Mouse (Mus musculus): ENCODE measurements around the gene Mtif3.
"Not testable (repeated sequence)": the region's sequence is repeated elsewhere in the genome, so short reads cannot be mapped to it uniquely, and the experiment has no call there.

Gene Mtif3

DNA sequence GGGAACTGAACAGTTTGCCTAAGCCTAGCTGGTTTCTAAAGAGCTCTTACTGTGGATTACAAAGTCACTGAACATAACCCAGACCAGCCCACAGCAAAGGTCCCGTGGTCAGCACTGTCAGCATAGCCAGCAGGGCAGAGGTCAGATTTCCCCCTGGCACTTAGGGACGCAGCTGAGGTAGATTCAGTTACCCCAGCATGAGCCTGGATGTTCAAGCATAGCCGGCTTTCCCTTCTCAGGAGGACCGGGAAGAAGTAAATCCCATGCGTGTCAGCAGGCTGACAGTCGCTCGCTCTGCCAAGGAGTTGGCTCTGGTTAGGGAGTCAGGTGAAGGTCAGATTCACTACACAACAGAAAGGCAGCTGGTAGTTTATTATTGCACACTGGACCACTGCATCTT is 9.0 kb downstream of the Mtif3 start:
- DNase-seq (ENCODE audit: low spot score in 2 of 2): no peak

DNA sequence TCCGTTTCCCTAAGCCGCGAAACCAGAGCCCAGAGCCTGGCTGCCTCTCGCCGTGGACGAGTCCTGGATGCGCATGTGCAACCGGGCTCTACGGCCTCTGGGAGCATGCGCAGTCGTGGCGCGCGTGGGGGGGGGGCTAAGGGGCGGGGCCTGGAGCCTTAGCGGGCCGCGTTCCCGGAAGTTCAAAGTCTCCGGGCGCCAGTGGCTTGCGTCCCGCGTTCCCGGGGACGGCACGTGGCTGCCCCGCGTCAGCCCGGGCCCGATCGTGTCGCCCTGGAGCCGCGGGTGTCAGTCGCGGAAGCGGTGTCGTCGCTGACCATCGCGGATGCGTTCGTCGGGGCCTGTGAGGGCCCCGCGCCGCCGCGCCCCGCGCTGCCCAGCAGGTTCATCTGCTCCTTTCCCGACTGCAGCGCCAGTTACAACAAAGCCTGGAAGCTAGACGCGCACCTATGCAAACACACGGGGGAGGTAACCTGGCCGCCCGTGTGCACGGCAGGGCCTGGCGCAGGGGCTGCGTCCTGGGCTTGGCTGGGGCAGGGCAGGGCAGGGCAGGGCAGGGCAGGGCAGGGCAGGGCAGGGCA is 15.0 kb downstream of the Mtif3 start, which contains the start of gene Gtf3a:
TSS of gene Gtf3a (plus strand) at position 150 of the 581 bp plus-strand sequence.
- peak in 1 of 2 experiments; percentile 67 for DNase-seq (ENCODE audit: low spot score in 2 of 2)

DNA sequence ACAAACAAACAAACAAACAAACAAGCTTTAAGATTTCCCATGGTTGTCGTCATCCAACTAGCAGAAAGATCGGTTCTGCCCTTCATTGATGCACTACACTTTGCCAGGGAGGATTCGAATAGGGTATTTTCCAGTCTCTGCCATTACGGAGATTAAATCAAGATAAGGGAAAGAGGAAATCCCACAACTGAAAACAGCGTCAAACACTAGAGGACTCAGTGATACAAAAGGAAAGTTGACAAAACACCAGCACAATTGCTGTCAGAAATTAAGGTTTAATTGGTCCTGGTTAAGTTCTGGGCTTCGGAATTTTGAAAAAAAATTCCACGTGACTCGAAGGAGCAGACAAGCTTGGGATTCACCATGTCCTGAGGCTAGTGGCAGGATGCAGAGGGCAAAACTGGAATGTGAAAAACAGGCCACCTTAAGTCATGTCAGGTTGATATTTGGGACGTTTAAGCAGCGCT is 15.5 kb downstream of the Mtif3 start:
- no peak for DNase-seq (ENCODE audit: low spot score in 2 of 2)

DNA sequence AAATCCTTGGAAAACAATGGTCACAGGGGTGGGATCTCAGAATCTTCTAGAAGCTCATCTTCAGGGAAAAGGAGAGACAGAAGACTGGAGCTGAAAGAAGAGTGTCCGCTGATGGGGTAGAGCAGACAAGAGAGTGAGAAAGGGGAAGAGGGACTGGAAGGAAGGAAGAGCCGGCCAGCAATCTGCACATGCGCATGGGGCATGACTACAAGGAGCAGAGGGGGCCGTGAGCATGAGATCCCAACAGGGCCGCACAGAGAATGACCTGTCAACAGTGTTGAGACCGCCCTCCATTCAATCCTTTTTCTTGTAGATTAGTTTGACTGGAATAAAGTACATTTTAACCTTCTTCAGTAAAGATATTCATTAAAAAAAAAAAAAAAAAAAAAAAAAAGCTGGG is 16.1 kb downstream of the Mtif3 start:
- DNase-seq (ENCODE audit: low spot score in 2 of 2): no peak

DNA sequence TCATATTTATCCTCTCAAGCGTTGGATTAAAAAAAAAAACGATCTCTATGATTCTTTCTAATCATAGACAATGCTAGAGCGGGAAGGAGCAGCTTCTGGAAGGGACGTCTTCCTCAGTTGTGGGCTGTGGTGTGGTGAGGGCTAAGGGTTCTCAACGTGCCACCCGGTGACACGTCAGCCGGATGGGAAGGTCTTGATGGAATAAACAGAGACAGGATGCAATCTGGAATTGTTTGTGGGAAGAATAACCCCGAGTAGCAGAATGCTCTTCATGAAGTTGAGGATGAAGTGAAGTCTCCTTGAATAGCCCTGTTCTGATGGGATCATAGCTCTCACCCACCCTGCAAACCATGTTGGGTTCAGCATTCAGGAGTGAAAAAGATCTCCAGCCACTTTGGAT is 16.9 kb downstream of the Mtif3 start:
- no peak for DNase-seq (ENCODE audit: low spot score in 2 of 2)

DNA sequence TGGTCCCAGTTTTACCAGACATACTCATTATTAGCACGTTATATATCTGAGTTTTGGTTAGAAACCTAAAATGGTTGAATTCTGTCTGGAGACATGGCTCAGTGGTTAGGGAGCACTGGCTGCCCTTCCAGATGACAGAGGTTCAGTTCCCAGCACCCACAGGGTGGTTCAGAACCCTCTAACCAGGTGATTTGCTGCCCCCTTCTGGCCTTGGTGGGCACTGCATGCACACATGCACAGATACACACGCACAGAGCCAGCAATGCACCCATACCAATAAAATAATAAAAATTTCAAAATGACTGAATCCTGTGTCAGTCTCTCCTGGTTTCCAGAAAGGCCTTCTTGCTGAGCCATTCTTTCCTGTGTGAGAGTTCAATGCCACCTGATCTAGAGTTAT is 19.0 kb downstream of the Mtif3 start:
- no peak for DNase-seq (ENCODE audit: low spot score in 2 of 2)

DNA sequence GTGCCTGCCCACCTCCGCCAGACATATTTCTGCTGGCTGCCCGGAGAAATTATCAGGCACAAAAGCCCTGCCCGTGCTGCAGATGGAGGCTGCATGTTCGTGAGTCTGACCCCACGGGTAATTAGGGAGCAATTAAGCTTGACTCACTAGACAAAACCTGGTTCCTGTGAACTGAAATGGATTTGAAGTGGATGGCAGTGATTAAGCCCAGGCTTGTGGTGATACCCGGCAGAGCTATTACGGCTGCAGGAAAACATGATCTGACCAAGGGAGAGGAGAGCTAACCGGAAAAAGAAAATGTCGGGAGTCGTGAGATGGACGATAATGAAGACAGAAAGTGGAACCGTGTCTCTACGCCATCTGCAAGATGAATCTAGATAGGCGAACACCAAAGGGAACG is 20.6 kb downstream of the Mtif3 start:
- DNase-seq (ENCODE audit: low spot score in 2 of 2): no peak

DNA sequence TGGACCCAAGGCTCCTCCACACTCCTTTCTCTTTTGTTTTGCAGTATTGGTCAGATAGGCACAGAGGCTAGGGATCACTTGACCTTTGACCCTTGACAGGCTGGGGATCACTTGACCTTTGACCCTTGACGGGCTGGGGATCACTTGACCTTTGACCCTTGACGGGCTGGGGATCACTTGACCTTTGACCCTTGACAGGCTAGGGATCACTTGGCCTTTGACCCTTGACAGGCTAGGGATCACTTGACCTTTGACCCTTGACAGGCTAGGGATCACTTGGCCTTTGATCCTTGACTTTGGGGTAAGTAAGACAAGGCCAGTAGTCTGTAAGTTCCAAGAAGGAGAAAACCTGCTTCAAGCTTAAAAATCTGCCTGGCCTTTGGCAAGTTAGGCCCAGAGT is 21.7 kb downstream of the Mtif3 start:
- DNase-seq (ENCODE audit: low spot score in 2 of 2): not testable (repeated sequence)

DNA sequence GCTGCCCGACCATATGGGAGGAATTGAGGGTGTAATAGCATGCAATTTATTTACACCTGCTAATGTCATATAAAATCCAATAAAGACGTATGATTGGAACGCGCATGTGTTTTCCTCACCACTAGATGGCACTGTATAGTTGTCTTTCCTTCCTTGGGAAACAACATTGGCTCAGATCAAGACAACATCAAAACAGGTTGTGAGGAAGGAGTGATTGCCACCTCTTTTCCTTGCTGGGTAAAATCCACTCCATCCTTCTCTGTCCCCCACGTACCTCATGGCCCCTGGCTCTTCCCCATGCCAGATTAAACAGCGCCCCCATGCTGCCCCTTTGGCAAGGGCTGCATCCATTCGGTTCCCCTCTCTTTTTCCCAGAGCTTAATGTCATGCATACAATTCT is 23.4 kb downstream of the Mtif3 start:
- no peak for DNase-seq (ENCODE audit: low spot score in 2 of 2)

DNA sequence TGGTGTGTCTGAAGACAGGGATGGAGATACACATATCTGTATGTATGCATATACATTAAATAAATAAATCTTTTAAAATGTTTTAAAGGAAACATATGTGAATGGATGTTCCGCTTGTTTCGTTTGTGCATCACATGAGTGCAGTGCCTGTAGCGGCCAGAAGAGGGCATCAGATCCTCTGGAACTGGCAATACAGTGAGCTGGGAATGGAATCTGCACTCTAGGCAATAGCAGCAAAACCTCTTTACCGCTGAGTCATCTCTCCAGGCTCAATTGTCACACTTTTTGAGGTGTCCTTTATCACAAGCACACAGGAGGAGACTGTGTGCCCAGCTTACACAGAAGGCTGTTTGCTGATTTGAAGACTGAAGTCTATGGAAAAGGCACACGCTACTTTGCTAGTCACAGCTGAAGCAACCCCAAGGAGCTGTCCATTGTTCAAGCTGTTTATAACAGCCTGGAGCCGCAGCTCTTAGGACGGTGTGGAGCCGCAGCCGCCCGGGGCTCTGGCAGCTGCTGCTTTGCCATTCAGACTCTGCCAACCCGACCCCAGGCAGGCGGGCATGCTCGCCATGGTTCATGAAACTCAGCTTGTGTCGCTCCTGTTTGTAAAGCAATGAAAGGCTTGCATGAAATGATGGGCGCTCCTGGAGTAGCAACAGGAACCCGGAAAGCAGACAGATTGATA is 24.3 kb downstream of the Mtif3 start:
- DNase-seq (ENCODE audit: low spot score in 2 of 2): no peak

DNA sequence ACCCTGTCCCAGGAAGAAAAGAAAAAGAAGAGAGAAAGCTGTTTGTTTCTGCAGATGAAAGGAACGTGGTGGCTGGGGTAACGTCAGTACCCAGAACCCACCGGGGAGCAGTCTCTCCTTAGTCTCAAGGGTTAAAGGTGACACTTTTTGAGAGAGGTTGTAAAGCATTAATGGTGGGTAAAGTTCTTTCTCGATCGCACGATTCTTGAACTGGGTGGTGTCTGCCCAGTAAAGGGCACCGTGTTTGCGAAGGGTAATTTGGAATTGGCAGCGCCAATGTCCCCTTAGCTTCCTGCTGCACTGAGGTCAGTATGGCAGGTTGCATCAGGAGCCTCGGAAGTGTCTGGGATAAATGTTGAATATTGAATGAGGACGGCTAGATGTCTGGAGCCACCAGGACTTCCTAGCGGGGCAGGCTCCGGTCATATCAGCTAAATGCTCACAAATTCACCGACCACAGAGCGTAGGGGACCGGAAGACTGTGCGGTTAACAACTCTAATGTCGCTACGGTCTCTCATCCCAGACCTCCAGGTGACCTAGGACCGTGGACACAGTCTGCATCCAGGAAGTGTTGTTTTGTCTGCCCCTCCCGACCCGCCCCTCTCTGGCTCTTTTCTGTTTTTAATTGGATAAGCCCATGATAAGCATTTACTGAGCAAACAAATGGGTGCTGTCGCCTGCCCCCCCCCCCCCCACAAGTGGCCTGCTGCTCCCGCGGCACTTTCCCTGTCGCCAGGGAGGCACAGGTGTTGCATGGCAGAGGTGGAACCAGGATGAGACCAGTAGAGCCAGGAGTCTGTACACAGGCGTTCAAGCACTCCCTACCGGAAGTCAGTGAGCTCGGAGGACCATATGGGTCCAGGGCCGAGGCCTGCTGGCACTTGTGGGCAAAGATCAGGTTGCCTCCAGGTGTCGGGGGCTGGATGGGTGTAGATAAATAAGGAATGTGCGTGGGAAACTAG is 25.8 kb downstream of the Mtif3 start:
- DNase-seq (ENCODE audit: low spot score in 2 of 2): no peak

DNA sequence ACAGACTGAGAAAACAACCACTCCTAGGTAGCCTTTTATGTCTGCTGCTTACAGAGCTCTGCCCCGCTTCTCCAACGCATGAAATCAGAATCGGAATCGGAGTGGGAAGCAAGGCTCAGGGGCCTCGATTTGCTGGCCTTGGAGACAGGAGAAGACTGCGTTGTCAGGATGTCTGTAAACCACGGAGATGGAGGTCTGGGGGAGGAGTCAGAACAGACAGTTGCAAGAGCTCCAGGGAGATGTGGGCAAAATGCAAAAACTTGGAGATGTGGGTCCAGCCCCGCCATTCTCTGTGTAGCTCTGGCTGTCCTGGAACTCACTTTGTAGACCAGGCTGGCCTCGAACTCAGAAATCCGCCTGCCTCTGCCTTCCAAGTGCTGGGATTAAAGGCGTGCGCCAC is 30.1 kb downstream of the Mtif3 start:
- DNase-seq (ENCODE audit: low spot score in 2 of 2): no peak

DNA sequence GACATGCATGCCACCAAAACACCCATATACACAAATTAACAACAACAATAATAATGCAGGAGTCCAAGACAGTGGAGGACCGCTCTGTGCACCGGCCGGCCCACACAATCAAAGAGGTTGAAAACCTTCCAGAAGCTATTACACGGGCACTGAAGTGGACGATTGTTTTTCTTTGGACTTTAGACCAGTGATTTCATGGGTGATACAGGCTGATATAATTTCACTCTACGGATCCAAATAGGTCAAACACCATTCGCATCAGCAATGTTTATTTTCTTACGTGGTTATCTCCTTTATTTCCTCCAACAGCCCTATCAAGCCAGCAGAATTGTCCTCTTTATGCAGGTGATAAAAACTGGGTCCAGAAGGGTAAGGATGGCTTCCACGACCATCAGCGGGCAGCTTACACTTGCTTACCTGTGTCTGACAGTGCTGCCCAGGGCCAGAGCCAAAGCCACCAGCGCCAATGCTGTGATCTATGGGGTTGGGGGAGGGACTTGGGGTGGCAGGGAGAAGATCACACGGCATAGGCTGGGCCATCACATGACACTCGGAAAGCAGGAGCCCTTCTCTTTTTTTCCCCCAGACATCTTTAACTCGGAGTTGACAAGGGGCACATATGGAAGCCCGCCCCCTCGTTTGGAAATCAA is 31.6 kb downstream of the Mtif3 start:
- DNase-seq (ENCODE audit: low spot score in 2 of 2): no peak

DNA sequence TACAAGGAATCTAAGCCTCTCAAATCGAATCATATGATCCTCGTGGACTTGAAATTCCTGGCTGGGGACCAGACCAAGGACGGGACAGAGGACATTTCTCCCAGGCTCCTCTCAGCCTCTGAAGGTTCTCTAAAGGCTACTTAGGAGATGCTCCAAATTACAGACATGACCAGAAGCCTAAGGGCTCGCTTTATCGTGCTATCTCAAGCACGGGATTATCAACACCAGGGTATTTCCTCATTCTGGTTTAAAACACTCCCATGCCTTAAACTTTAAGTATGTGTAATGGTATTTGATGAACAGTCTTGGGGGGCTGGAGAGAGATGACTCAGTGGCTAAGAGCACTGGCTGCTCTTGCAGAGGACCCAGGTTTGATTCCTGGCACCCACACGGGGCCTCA is 32.2 kb downstream of the Mtif3 start:
- DNase-seq (ENCODE audit: low spot score in 2 of 2): no peak

DNA sequence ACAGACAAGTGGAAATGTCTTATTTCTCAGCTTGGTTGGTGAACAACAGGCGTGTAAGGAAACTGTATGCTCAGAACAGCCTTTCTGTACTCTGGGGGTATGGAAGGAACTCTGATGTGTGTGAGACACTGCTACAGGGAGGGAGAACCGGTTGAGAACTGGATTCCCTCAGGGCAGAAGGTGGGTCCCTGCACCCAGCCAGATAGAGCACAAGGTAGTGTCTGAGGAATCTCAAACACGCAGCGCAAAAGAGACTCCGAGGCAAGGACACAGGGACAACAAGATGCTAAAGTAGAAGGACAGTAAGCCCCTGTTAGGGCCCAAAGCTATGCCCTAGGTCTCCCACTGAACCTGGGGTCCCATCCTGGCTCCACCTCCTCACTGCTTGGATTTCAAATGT is 36.9 kb downstream of the Mtif3 start:
- DNase-seq (ENCODE audit: low spot score in 2 of 2): no peak

DNA sequence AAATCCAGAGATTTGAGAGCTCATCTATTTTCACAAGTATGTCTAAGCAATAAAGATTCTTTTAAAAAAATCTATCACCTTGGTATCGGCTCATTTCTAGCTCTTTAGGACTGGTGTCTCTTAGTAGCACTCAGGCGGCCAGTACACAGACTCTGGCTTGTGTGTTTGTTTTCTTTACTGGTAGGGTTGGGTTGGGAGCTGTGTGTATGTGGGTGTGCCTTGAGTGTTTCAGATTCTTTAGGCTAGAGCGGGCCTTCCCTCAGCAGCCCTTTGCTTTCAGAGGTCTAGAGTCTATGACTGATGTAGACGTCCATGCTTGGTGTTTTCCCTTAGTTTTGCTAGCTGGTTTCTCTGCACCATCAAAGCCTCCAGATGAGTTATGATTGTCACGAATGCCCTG is 40.1 kb downstream of the Mtif3 start:
- DNase-seq (ENCODE audit: low spot score in 2 of 2): no peak

DNA sequence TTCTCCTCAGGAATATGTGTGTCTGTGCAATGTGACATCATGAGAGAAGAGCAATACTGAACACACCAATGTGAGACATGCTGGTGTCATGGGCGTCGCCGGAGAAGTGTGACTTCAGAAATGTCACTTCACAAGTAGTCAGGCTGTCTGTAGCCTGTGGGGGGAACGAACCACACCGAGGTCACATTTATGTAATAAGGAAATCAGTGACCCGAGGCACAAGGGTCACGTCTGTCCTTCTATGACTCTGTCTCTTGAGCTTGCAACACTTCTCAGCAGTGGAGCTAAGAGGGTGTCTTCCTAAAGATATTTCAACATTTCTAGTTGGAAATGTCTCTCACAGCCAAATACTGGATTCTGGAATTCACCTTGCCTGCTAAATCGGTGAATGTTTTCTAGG is 42.4 kb downstream of the Mtif3 start:
- DNase-seq (ENCODE audit: low spot score in 2 of 2): no peak

DNA sequence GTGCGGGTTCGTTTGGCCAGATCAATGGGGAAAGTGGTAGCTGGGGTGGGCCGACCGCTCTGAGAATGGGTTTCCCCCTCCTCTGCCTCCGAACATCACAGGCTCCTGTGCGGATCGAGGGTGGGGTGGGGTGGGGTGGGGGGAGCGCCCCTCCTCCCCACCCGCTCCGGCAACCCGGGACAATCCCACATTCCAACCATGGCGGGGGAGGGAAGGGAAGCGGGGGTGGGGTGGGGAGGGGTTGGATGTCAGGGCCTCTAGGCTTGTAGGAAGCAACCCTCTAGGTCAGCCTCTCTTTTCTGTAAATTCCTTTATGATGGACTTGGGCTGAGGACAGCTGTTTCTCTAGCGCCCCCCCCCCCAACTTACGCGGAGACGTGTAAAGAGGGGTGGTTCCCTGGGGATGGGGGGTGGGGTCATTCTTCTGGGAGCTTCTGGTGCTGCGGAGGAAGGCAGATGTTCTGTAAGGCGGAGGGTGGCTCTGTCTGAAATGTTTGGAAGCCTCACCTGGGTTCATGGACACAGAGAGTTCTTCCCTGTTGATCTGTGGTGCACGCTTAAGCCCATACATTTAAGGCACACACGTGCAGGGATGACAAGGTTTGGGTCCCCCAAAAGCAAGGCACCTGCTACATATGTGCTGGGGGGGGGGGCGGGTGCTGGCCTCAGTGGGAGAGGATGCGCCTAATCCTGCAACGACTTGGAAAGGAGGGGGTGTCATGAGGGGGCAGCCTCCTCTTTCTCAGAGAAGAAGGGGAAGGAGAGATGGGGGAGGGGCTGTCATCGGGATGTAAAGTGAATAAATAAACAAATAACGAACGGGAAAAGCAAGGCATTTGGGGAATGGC is 43.1 kb downstream of the Mtif3 start:
- no peak for DNase-seq (ENCODE audit: low spot score in 2 of 2)

DNA sequence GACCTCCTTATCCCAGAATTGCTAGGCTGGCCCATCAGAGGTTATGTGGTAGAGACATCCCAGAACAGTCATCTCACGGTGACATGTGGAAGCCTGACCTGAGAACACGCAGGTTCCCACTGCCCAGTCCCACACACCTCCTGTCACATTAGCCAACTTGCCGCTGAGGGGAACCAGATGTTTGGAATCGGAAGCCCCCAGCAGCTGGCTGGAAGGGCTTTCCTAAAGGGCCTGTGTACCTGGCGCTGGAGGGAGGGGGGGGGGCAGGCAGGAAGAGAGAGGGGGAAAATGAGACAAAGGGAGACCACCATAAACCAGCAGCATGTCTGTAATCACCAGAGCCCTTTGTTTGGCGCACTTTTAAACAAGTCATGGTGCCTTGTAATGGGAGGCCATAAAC is 43.7 kb downstream of the Mtif3 start:
- DNase-seq (ENCODE audit: low spot score in 2 of 2): no peak

DNA sequence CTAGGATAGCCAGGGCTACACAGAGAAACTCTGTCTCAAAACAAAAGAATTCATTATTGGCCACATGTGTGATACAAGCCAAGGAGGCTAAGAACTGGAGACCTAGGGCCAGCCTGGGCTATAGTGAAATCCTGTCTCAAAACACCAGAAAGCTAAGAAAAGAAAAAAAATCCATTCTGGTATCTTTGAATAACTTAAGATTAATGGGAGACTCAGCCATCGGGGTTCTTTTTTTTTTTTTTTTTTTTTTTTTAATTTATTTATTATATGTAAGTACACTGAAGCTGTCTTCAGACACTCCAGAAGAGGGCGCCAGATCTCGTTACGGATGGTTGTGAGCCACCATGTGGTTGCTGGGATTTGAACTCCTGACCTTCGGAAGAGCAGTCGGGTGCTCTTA is 46.2 kb downstream of the Mtif3 start:
- DNase-seq (ENCODE audit: low spot score in 2 of 2): not testable (repeated sequence)

DNA sequence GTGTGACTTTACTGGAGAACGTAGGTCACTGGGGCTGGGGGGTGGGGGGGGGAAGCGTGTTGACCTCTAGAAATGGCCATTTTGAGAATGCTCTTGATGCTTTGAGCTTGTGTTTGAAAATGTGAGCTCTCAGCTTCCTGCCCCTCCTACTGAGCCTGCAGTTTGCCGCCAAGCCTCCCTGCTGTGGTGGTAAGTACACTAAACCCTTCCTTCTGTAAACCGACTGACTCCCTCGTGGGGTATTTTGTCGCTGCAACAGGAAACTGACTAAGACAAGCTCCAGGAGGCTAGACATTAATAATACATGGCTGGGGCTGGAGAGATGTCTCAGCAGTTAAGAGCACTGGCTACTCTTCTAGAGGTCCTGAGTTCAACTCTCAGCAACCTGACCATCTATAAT is 46.8 kb downstream of the Mtif3 start:
- no peak for DNase-seq (ENCODE audit: low spot score in 2 of 2)
